Mouse (Mus musculus): ENCODE measurements around the gene Ltbp4.

Gene Ltbp4

DNA sequence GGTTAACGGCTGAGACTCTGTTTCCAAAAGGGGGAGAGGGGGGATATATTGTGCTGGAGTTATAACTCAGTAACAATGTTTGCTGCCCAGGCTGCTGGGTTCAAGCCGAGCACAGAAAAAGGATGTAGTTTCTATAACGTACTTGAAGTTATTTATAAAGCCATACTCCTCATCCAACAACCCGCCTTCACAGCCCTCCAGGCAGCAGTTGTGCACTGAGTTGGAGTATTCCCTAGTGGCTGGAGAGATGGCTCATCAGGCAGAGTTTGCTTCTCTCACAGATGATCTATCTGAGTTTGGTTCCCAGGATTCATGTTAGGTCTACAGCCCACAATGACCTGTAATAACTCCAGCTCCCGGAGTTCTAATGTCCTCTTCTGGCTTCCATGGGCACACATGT, 36.7 kb downstream of the Ltbp4 start:
- peak in 1 of 2 experiments; percentile 39 for DNase-seq (ENCODE audit: low spot score in 2 of 2)

DNA sequence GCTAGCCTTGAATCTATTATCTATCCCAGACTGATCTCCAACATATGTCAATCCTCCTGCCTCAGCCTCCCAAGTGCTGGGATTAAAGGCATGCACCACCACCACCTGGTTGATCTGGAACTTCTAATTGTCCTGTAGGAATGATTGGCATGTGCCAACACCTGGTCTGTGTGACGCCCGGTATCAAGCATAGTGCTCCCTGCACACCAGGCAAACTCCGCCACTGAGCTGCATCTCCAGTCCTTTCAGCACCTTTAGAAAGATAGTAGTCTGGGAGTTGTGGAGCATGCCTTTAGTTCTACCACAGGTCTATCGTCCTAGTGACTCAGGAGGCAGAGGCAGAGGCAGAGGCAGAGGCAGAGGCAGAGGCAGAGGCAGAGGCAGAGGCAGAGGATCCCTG, 37.1 kb downstream of the Ltbp4 start:
- no peak for DNase-seq (ENCODE audit: low spot score in 2 of 2)

DNA sequence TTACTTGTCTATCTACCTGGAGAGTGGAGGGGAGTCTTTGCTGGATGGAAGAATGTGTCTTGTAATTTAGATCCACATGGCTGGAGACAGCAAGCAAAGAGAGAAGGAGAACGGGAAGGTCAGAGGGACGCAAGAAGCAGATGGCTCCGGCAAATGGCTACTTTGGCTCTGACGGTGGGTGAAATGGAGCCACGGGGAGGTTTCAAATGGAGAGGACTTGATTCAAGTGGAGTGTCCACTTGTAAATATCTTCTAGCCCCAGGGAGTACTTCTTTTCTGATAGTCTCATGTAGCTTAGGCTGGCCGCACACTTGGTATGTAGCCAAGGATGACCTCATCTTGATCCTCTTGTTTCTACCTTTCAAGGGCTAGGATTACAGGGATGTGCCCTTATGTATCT, 38.7 kb downstream of the Ltbp4 start:
- no peak for DNase-seq (ENCODE audit: low spot score in 2 of 2)

DNA sequence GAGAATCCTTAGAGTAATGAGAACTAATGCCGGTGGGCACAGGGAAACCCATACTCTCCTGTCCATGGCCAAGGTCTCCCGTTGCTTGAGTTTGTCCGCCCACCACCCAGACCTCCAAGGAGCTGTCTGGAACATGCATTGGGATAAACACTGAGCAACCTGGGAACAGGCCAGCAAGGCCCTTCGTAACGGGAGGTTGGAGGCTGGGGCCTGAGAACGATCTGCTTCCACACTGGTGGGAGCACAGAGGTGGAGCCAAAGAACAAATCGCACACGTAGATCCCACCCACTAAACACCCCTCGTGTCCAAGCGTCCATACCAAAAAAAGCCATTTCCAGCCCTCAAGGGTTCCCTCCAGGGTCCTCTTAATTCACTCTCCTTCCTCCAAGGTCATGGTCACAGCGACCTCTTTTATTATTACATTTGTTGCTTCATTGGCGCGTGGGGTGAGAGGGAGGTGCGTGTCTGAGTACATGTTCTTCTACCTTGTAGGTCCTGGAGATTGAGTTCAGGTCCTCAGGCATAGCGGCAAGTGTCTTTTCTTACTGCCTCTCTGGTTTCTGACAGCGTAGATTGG, 39.4 kb downstream of the Ltbp4 start:
- no peak for DNase-seq (ENCODE audit: low spot score in 2 of 2)

DNA sequence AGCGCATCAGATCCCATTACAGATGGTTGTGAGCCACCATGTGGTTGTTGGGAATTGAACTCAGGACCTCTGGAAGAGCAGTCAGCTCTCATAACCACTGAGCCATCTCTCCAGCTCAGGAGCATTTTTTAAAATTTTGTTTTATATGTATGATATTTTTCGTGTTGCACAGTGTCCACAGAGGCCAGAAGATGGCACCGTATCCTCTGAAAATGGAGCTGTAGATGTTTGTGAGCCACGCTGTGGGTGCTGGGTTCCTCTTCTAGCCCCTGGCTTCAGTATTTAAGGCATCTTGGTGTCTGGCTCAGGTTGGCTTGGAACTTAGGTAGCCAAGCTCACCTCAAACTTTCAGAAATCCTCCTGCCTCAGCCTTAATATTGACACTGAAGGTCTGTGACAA, 41.0 kb downstream of the Ltbp4 start:
- no peak for DNase-seq (ENCODE audit: low spot score in 2 of 2)

DNA sequence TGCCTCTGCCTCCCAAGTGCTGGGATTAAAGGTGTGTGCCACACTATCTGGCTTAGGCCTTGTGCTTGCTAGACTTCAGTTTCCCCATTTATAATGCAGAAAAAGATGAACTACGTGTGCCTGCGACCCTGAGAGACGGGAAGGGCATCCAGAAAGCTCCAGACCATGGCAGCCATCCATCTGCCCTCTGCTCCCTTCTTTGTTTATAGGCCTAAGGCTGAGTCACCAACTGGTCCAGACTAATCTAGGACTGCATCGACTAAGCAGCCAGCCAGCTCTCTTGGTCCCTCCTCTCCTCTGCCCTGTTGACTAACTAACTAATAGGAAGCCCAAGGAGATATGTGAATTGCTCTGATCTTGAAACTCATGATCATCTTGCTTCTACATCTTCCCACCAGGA, 41.5 kb downstream of the Ltbp4 start:
- no peak for DNase-seq (ENCODE audit: low spot score in 2 of 2)

DNA sequence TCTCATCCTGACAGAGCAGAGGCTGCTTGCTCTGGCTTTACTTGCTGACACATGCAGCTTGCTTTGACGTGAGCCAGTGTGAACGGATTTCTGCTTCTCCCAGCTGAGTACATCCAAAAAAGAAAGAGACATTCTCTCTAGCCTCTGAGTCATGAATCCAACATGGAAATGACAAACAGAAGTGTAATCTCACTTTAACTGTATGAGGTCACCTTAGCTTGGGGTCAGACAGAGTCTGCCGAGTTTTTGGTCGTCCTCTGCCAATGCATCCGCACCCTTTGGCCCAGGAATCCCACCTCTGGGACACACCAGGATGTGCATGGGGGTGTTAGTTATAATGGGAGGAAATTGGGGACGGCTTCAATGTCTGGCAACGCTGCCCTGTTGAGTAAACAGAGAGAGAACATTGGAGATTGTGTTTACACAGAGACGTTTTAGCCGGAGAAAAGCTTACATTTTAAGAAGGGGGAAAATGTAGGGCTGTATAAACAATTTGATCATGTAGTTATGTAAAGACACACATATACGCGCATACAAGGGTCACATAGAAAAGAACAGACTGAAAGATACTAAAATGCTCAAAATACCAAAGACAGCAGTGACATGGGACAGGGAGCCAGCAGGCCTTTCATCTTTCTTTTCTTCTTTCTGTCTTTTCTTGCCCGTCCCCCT, 45.6 kb downstream of the Ltbp4 start:
- DNase-seq (ENCODE audit: low spot score in 2 of 2): no peak

DNA sequence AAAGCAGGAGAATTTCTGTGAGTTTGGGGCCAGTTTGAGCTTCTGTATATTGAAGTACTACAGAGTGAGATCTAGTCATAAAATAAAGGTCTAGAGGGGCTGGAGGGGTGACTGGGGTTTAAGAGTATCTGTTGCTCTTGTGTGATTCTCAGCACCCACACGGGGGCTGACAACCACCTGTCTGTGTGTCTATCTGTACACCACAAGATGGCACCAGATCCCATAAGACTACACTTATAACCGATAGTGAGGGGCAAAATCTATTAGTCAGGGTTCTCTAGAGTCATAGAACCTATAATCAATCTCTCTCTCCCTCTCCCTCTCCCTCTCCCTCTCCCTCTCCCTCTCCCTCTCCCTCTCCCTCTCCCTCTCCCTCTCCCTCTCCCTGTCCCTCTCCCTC, 46.9 kb downstream of the Ltbp4 start:
- no peak for DNase-seq (ENCODE audit: low spot score in 2 of 2)

DNA sequence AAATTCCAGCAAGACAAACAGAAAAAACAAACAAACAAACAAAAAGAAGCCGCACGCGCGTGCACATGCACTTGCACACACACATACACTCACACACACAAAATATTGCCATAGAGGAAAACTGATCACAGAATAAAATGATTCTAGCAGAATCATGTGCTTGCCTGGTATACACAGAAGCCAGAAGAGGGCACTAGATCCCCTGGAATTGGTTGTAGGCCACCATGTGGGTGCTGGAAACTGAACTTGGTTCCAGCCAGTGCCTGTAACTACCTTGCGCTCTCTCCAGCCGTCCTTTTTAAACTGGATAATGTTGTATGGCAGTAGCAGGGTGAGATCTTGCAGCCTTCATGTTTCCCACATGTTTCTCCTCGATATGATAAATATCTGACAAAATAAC, 48.8 kb downstream of the Ltbp4 start:
- DNase-seq (ENCODE audit: low spot score in 2 of 2): no peak

DNA sequence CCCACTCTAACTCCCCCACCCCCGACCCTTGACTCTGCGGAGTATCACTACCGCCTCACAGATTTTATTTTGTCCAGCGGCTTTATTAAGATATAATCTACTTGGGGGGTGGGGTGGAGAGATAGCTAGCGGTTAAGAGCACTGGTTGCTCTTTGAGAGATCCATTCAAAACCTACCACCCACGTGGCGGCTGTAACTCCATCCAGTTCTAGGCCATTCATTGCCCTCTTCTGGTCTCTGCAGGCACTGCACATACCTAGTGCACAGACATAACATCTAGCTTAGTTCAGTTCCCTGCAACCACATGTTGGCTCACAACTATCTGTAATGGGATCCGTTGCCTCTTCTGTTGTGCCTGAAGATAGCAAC, 51.8 kb downstream of the Ltbp4 start:
- DNase-seq (ENCODE audit: low spot score in 2 of 2): peak; percentile 80 to 84

DNA sequence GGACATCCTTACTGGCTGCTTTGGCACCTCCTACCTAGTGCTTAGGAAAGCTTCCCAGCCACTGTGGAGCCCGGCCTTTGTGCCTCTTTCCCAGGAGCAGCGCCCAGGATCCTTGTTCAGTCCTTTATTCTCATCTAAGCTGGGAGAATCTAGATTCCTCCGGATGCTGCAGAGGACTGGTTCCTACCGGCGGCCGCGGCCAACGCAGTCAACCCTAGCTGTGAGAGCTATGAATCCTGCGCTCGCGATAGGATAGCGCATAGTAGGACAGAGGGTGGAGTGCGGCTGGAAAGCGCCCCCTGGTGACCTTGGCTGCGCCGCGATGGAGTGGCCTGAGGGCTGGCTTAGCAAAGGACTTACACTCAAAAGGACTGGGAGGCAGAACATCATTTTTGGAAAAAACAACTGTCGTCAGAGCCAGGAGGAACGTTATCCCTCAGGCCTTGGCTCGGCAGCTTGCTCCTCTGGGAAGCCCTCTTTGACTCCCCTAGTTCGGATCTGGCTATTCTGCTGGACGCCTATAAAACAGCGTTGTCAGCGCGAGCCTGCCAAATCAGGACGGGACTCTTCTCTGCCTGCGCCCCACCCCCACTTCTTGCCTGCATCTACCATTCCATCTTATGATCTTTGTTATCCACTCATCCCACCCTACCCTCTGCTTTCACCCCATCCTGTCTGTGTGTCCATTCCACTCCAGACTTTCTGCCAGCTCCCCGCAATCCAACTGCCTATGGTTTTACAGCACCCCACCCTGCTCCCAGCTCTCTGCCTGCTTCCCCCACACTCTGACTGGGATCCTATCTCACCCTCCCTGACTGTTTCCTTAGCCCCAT, 52.4 kb downstream of the Ltbp4 start:
- DNase-seq (ENCODE audit: low spot score in 2 of 2): peak; percentile 48 to 54

DNA sequence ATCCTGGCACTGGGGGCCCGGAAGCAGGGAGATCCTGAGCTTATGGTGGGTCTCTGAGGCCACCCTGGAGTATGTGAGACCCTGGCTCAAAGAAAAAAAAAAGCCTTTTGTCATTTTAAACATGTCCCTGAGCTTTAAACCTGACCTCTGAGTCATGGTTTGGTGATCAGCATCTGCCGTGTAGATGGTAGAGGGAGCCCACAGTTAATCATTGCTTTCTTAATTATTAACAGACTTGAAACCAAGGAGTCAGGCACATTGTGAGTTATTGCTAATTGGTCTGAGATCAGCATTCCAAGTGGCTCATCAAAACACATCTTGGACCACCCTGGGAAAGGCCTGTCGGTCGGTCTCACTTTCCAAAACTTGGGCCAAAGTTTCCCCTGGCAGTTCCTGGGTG, 55.3 kb downstream of the Ltbp4 start:
- DNase-seq (ENCODE audit: low spot score in 2 of 2): no peak

DNA sequence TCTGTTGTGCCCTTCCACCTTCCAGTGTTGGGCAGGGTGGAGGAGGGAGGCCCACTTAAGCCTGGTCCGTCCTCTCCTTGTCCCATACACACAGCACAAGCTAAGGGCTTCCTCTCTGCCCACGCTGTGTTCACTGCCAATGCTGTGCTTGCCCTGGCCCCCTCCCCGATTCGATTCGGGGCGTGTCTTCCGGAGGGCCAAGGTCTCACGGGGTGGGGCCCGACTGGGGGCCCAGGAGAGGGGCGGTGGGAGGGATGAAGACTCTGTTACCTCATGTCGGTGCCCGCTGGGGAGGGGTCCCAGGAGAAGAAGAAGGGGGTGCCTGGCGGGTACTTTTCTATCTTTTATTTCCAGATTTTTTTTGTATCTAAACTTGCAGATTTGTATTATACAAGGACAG, 55.8 kb downstream of the Ltbp4 start:
- no peak for DNase-seq (ENCODE audit: low spot score in 2 of 2)

DNA sequence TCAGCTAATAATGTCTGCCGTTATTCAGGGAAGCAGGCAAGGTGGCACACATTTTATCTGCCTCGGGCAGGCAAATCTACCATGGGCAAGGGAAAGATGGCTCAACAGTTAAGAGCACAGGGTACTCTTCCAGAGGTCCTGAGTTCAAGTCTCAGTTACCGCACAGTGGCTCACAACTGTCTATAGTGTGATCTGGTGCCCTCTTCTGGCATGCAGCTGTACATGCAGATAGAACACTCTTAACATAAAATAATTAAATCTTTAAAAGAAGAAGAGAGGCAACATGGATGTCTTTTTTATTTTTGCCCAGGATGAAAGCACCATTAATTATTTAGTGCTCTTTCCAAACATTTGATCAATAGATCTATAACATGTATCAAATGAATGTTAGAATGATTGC, 60.3 kb downstream of the Ltbp4 start:
- no peak for DNase-seq (ENCODE audit: low spot score in 2 of 2)

DNA sequence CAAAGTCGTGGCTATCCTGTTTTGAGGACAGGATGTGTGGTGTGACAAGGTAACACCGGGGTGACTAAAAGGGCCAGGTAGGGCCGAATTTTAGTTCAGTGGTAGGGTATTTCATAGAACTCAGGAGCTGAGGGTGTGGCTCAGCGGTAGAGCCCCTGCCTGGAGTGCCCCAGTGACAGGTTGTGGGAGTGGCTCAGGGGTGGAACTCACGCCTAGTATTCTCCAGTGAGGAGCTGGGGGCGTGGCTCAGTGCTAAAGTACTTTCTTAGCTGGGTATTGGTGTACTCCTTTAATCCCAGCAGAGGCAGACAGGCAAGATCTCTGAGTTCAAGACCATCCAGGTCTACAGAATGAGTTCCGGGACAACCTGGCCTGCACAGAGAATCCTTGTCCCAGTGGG, 61.5 kb downstream of the Ltbp4 start:
- no peak for DNase-seq (ENCODE audit: low spot score in 2 of 2)

DNA sequence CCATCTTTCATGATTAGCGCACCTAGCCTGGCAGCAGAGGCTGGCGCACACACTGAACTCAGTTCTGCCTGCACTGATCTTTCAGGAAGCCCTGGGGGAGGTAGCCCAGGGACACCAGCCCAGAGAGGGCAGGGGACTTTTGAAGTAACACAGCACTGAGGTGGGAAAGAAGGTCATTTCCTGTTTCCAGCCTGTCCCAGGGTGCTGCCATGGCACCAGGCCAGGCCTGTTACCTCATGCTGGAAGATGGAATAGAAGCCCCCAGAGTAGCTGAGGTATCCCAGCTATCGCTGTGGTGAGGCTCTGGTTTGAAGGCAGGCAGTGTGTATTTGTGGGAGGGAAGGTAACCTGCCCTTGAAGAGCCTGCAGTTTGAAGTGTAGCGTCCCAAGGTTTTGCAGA, 62.6 kb downstream of the Ltbp4 start:
- DNase-seq (ENCODE audit: low spot score in 2 of 2): no peak

DNA sequence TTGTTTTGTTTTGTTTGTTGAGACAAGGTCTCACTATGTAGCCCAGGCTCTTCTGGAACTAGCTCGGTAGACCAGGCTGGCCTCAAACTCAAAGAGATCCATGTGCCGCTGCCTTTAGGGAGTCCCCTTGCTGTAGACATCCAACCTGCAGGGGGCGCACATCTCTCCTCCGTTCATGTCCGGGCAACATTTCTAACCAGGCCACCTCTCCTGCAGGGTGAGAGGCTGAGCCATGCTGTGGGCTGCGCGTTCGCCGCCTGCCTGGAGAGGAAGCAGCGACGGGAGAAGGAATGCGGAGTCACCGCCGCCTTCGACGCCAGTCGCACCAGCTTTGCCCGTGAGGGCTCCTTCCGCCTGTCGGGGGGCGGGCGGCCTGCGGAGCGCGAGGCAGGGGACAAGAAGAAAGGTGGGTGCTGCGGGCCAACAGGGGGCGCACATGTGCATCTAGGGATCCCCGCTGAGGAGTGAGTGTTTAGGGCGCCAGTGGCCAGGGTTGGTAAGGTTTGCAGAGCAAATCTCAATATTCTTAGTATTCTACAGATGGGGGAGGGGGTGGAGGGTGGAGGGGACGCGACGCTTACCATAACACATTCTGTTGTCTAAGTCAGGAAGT, 63.6 kb downstream of the Ltbp4 start:
- no peak for DNase-seq (ENCODE audit: low spot score in 2 of 2)

DNA sequence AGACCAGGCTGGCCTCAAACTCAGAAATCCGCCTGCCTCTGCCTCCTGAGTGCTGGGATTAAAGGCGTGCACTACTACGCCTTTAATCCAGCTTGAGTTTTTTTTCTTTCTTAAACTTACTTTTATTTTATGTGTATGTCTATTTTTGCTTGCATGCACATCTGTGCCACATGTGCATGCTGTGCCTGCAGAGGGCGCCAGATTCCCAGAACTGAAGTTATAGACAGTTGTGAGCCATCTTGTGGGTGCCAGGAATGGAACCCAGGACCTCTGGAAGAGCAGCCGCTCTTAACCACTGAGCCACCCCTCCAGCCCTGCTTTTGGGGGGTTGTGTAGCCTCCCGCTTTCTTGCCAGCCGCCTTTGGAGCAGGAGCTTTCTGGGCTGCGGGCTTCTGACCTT, 66.1 kb downstream of the Ltbp4 start:
- no peak for DNase-seq (ENCODE audit: low spot score in 2 of 2)

DNA sequence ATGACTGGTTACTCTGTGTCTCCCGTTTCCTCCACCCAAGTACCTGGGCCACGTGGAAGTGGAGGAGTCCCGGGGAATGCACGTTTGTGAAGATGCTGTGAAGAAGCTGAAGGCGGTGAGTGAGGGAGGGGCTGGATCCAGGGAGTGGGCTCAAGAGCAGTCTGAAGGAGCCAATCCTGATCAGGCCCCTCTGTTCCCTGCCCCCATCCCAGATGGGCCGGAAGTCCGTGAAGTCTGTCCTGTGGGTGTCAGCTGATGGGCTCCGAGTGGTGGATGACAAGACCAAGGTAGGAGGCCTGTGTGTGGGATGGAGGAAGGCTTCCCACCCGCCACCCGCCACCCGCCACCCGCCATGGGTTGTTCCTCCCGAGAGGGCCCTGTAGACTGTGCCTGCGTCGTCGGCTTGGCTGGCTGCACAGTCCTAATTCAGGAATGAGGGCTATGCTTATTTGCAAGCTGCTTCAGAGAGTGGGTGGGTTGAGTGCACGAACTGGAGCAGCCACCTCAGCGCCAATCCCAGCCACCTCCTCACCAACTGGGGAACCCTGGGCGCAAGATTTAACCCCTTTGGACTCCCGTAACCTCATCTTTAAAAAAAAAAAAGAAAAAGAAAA, 70.9 kb downstream of the Ltbp4 start:
- peak; percentile 80 to 89 for DNase-seq (ENCODE audit: low spot score in 2 of 2)

DNA sequence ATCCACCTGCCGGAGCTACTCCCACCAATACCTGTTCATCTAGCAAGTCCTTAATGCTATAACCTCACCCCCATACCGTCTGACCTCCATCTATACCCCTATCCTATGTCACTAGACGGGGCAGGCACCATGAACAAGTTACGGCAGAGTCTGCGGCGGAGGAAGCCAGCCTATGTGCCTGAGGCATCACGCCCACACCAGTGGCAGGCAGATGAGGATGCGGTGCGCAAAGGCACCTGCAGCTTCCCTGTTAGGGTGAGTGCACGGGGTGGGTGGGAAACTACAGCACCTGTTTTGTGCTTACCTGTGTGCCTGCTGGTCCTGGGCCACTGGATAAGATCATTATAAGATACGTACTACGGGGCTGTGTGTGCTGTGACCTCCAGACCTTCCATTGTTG, 72.7 kb downstream of the Ltbp4 start:
- no peak for DNase-seq (ENCODE audit: low spot score in 2 of 2)

DNA sequence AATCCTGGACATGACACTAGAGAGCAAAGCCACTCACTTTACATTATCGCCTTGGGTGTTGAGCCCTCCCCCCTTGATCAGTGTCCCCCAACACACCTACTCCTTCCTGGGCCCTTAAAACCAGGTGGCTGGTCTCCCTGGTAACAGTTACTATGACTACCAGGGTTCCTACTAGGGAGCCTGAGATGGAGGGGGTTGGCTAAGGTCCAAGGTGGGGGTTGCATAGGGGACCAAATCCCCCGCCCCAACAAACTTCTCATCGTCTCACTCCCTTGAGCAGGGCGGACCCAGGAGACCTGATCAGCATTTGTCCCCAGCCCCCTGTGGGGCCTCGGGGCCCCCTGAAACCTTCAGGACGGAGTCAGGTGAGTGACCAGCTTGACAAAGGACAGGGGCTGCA, 75.6 kb downstream of the Ltbp4 start:
- DNase-seq (ENCODE audit: low spot score in 2 of 2): no peak

DNA sequence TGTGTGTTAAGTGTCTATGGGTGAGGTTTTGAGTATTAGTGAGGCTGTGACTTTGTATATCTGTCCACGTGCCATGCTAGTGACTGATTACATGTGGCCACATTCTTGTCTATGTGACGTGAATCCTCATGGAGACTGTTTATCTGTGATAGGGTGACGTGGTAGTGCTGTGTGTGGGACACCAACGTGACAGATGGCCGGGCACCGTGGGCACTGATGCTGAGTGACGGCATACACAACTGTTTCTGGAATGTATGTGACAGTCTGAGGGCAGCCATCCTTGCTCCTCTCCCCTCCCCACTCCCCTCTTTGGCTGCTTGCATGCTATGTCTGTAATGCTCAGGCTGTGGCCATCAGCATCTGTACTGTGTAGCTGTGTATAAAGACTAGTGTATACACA, 76.6 kb downstream of the Ltbp4 start:
- DNase-seq (ENCODE audit: low spot score in 2 of 2): peak in 1 of 2 experiments; percentile 73

All from right cerebral cortex, postnatal 10 days (tissue).